Mouse (Mus musculus) E14TG2a.4 (cell line): ENCODE data around the gene Fuca2.

ENCODE experiments used
- CTCF ChIP-seq: conservative IDR thresholded peaks from 2 replicates; pipeline ENCODE4 v1.5.1; 2014; ENCODE audit warnings: low read length
- NANOG ChIP-seq: IDR thresholded peaks from 2 replicates; pipeline ENCODE4 v1.6.1; 2014; ENCODE audit warnings: borderline replicate concordance, low read length, mixed read lengths
- POU5F1 ChIP-seq: IDR thresholded peaks from 2 replicates; pipeline ENCODE4 v1.6.1; 2014; ENCODE audit warnings: low read length, borderline replicate concordance

- TF ChIP-seq CTCF: no peak
- no peak for TF ChIP-seq NANOG
- no peak for TF ChIP-seq POU5F1
These were observed 28.8 kb downstream of the Fuca2 start for GRCm38 (mm10) chr10:13528155-13528554.
